Mouse (Mus musculus) ES-E14 (cell line): ENCODE measurements around the gene Nol4l.

Experiments used
- HCFC1 ChIP-seq: IDR thresholded peaks from 2 replicates; pipeline ENCODE4 v1.6.1; 2012; ENCODE audit warnings: low read length, inconsistent platforms, borderline replicate concordance; ENCODE audit not compliant: insufficient read depth
- MAFK ChIP-seq: IDR thresholded peaks from 2 replicates; pipeline ENCODE4 v1.6.1; 2014; ENCODE audit warnings: mild to moderate bottlenecking, low read depth, low read length, inconsistent platforms; ENCODE audit not compliant: insufficient read depth
- ZC3H11A ChIP-seq: IDR thresholded peaks from 2 replicates; pipeline ENCODE4 v1.6.1; 2012; ENCODE audit warnings: low read depth, mild to moderate bottlenecking, inconsistent platforms, low read length, borderline replicate concordance
- ZNF384 ChIP-seq: IDR thresholded peaks from 2 replicates; pipeline ENCODE4 v1.6.1; 2012; ENCODE audit warnings: low read depth, low read length, inconsistent platforms

- no peak for TF ChIP-seq ZC3H11A
- no peak for TF ChIP-seq MAFK
- TF ChIP-seq HCFC1: no peak
- no peak for TF ChIP-seq ZNF384
These were observed 29.9 kb upstream of the Nol4l start for GRCm38 (mm10) chr2:153559613-153560152.
